Mouse (Mus musculus): ENCODE results near the gene Gm11032. TPM values are rescaled to one million over a fixed set of nuclear protein-coding genes. Genes with fewer than 3 reads are reported as not detected.

Gene Gm11032
- polyA plus RNA-seq, 1 experiment from 2014 or later = not detected

DNA sequence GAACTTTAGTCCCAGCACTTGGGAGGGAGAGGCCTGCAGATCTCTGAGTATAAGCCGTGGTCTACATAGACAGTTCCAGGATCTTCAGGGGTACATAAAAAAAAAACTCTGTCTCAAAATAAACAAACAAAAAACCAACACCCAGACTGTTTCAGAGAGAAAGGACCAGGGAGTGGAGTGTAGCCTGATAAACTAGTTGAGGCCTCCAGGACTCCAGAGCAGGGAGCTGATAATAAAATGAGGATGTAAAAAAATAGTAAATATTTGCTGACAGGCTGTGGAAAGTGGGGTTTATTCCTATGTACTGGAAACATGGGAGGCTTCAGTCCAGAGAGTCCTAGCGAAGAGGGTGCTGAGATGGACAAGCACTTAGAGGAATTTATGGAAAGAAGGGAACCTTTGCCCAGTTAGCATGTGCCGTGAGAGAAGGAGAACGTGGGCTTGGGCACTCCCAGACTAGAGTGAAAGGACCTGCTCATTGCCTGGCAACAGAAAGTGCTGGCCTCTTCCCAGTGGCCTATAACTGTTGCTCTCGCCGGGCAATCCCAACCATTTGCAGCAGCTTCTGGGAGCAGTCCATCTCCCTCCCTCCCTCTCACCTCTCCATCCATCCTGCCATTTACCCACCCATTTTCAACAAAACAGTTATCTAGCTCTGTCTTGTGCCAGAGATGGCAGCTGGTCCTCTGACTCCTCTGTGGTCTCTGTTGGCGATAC is 40.6 kb downstream of the Gm11032 start:
- ATAC-seq (ENCODE audit: low FRiP score) = no peak
- 0 out of 2 replicates have a peak, but pooled peaks cover 6% of the 10 kb centered on the region for H3K4me1 ChIP-seq
- 74% methylated on average over 7 of the region's 7 CpGs for whole genome bisulfite sequencing
- peaks cover 51% of the 10 kb centered on the region for H3K36me3 ChIP-seq
- H3K9ac ChIP-seq (replicated peaks) = no peak overlapping the region
- no peaks in the 10 kb centered on the region for H3K9me3 ChIP-seq (replicated peaks)
- no peak overlapping the region for H3K4me2 ChIP-seq
- no peaks in the 10 kb centered on the region for H3K27me3 ChIP-seq (replicated peaks)
- H3K27ac ChIP-seq (replicated peaks) = no peak overlapping the region
- no peak overlapping the region for H3K4me3 ChIP-seq (replicated peaks)

DNA sequence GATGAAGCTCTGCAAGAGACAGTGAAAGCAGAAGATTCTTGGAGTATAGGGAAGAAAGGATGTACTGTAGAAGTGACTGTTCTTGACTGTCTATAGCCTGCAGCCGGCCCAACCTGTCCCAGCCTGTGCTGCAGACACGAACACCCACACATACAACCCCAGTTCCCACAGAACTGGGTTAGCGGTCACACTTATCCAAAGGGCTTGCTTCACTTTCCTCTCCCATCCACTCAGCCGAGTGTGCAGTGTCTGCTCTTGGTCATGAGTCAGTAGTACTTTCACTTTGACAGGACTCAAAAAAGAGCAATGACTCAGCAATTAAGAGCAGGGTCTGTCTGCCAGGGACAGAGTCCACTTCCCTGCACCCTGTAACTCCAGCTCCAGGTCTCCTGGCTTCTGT is 41.5 kb downstream of the Gm11032 start:
- no peak for ATAC-seq (ENCODE audit: low FRiP score)
- Histone ChIP-seq H3K9me3 (replicated peaks) (no peaks in the 10 kb centered on the region), H3K36me3 (peaks cover 47% of the 10 kb centered on the region), H3K27ac (replicated peaks) (0 out of 2 replicates have a peak overlapping the region, but pooled peaks have one; percentile 9), H3K9ac (replicated peaks) (no peak overlapping the region), H3K27me3 (replicated peaks) (no peaks in the 10 kb centered on the region), H3K4me1 (0 out of 2 replicates have a peak, but pooled peaks cover 6% of the 10 kb centered on the region), H3K4me2 (no peak overlapping the region), H3K4me3 (replicated peaks) (no peak overlapping the region)
- WGBS = 90% methylated on average over 4 of the region's 4 CpGs

DNA sequence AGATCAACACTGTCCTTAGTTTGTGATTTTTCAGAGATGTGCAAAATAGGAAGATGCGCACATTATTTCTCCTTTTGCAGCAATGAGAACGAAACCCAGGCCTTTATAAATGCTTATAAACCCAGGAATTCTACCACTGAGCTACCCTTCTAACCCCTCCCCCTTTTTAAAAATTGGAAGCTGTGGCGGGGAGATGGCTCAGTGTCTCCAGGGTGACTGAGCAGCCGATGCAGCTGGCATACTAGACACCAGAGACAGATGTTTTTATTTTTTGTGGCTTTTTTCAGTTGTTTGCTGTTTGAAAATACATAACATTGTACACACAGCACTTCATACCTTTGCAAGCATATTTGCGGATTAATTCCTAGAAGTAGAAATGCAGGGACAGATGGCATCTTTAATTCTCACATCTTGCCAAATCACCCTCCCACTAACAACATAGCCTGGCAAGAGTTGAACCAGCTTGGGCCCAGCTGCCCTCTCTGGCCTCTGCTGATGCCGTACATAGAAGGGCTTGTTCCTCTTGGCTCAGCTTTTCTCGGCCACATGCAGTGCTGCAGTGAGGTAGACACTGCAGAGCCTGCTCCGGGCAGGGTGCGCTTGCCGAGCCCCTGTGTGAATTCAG is 42.1 kb downstream of the Gm11032 start:
- H3K4me1 ChIP-seq = 0 out of 2 replicates have a peak, but pooled peaks cover 6% of the 10 kb centered on the region

DNA sequence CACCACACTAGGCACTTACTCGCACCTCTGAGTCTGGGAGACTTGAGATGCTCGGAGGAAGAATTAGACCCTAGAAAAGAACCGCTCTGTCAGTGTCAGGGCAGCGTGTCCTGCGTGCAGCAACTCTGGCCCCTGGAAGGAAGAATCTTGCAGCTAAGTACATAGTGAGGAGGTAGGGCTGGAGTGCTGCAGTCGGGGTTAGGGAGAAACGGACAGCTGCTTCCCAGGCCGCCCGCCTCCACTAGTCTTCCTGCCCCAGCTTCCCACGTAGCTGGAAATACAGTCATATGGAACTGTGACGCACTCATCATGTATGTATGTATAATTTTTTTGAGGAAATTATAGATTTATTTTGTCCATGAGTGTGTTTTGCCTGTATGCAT is 42.6 kb downstream of the Gm11032 start:
- Histone ChIP-seq H3K4me2 (no peak overlapping the region), H3K4me3 (replicated peaks) (no peak overlapping the region), H3K4me1 (0 out of 2 replicates have a peak, but pooled peaks cover 6% of the 10 kb centered on the region), H3K9ac (replicated peaks) (no peak overlapping the region), H3K9me3 (replicated peaks) (no peaks in the 10 kb centered on the region), H3K27ac (replicated peaks) (0 out of 2 replicates have a peak overlapping the region, but pooled peaks have one; percentile 1), H3K27me3 (replicated peaks) (no peaks in the 10 kb centered on the region), H3K36me3 (peaks cover 42% of the 10 kb centered on the region)
- no peak for ATAC-seq (ENCODE audit: low FRiP score)
- 89% methylated on average over 11 of the region's 11 CpGs for WGBS

More for the DNA sequence above, 42.1 kb downstream of the Gm11032 start:
- ATAC-seq (ENCODE audit: low FRiP score) = no peak; the same call in 1 of the 2 replicates
- Histone ChIP-seq H3K4me2 (no peak overlapping the region), H3K27me3 (replicated peaks) (no peaks in the 10 kb centered on the region), H3K9ac (replicated peaks) (no peak overlapping the region), H3K9me3 (replicated peaks) (no peaks in the 10 kb centered on the region), H3K27ac (replicated peaks) (0 out of 2 replicates have a peak overlapping the region, but pooled peaks have one; percentile 9), H3K4me3 (replicated peaks) (no peak overlapping the region), H3K36me3 (peaks cover 46% of the 10 kb centered on the region)
- WGBS = 74% methylated on average over 10 of the region's 10 CpGs

Other genes starting within 250 kb of the Gm11032 start
- 0.29 TPM in 1 of 2 replicates, not detected in the other for gene Hormad2, start 179.0 kb upstream of the Gm11032 start, polyA plus RNA-seq (2015; fragmentation: Nextera tagmentation; extraction: Ambion mirVana)
- 26.6 and 27.3 TPM in 2 replicates for gene Mtmr3, start 25.2 kb upstream of the Gm11032 start, polyA plus RNA-seq (2015; fragmentation: Nextera tagmentation; extraction: Ambion mirVana)
- gene Ascc2, start 17.7 kb downstream of the Gm11032 start, polyA plus RNA-seq (2015; fragmentation: Nextera tagmentation; extraction: Ambion mirVana) = 19.3 and 22.5 TPM in 2 replicates
- 722 and 793 TPM in 2 replicates for gene Uqcr10, start 84.3 kb downstream of the Gm11032 start, polyA plus RNA-seq (2015; fragmentation: Nextera tagmentation; extraction: Ambion mirVana)
- gene Zmat5, start 84.6 kb downstream of the Gm11032 start, polyA plus RNA-seq (2015; fragmentation: Nextera tagmentation; extraction: Ambion mirVana) = 60.9 and 65.3 TPM in 2 replicates
- 2.9 and 4.2 TPM in 2 replicates for gene Cabp7, start 126.7 kb downstream of the Gm11032 start, polyA plus RNA-seq (2015; fragmentation: Nextera tagmentation; extraction: Ambion mirVana)
- 61.9 and 62.2 TPM in 2 replicates for gene Nf2, start 229.5 kb downstream of the Gm11032 start, polyA plus RNA-seq (2015; fragmentation: Nextera tagmentation; extraction: Ambion mirVana)